Mouse (Mus musculus): ENCODE measurements around the gene Prickle2.

- TF ChIP-seq CTCF (IDR thresholded peaks at IDR 0.05; ENCODE audit: insufficient read depth, low read depth, low read length), result no peak
- TF ChIP-seq POLR2A (IDR thresholded peaks at IDR 0.05; ENCODE audit: insufficient read depth, low read depth, low read length), result no peak
Measured at GRCm38 (mm10) chr6:92708137-92708536, 2.2 kb upstream of the Prickle2 start.

Measured in olfactory bulb, adult 2 months (tissue).